Mouse (Mus musculus): ENCODE data around the gene Arhgap33.
"Not testable (repeated sequence)": the region's sequence is repeated elsewhere in the genome, so short reads cannot be mapped to it uniquely, and the experiment has no call there.

The Arhgap33 gene

DNA sequence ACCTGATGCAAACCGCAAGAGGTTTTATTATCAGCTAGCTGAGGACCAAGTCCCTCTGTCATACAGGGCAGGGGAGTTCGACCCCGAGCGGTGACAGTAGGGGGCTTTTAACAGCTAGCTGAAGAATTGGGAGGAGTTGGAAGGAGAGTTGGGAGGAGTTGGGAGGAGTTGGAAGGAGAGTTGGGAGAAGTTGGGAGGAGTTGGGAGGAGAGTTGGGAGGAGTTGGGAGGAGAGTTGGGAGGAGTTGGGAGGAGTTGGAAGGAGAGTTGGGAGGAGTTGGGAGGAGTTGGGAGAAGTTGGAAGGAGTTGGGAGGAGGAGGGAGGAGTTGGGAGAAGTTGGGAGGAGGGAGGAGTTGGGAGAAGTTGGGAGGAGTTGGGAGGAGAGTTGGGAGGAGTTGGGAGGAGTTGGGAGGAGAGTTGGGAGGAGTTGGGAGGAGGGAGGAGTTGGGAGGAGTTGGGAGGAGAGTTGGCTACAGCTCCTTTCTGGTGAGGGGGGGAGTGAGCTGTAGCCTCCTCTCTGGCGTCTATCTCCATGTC lies 39.3 kb downstream of the Arhgap33 start:
- in situ Hi-C loops (cut with MboI, MseI) = not testable (repeated sequence)

- in situ Hi-C loops (cut with MboI, MseI) = no loop called here
Measured at GRCm38 (mm10) chr7:30493401-30493931, 41.4 kb downstream of the Arhgap33 start, which contains the start of gene Prodh2. Gene Prodh2 (plus strand): TSS chr7:30493622.

DNA sequence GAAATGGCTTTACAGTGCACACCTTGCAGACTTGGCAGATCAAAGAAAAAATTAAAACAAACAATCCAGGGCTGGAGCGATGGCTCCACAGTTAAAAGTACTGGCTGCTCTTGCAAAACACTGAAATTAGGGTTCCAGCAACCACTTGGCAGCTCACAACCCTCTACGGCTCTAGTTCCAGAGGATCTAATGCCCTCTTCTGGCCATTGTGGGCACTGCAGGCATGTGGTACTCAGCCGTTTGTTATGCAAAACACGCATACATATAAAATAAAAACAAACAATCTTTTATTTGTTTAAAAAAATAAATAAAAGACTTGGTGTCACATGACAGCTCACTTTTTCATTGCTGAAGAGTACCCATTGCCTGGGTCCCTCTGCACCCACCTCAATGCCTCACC lies 42.1 kb downstream of the Arhgap33 start:
- in situ Hi-C loops (cut with MboI, MseI) = no loop called here

GRCm38 (mm10) chr7:30490957-30491307 lies 43.9 kb downstream of the Arhgap33 start:
- in situ Hi-C loops (cut with MboI, MseI) = no loop called here

DNA sequence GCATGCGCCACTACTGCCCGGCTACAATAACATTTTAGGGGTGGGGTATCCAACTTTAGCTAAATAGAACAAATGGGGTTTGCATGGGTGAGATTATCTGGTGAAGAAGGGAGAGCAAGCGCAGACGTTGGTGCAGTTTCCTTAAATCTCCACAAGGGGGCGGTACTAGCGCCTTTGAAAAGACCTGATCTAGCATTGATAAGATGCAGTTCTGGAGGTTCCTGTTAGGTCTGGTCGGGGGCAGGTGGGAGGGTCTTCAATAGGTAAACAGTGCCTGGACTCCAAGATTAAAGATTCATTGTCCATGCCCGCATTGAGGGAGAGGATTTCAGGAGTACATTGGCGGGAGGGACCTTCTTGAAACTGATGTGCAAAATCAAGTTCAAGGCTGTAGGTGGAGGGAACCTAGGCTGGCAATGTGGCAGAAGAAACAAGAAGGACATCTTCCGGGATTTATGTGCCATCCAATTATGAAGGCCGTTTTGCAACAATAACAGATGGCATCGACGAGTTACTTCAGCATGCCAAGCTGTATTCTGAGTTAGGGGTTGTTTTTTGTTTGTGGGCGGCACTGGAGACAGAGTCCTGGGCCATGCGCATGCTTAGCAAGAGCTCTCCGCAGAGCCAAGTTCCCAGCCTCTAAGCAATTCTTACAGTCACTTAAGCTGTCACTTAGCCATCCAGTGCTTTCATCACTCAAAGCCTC lies 44.5 kb downstream of the Arhgap33 start:
- in situ Hi-C loops (cut with MboI, MseI) = no loop called here

DNA sequence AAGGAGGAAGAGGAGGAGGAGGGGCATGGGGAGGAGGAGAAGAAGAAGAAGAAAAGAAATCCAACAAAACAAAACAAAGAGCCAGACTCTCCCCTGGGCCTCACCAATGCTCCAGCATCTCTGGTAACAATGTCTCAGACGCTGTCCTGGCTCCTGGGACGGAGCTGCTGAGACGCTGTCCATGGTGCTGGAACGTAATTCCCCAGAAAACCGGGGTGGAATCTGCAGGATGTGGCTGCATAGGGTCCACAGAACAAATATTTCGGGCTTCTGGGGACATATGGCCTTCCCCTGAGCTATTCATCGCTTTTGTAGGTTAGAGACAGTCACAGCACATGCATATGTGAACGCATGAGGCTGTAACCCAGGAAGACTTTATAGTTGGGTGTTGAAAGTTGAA lies 50.6 kb downstream of the Arhgap33 start:
- in situ Hi-C loops (cut with MboI, MseI) = no loop called here

DNA sequence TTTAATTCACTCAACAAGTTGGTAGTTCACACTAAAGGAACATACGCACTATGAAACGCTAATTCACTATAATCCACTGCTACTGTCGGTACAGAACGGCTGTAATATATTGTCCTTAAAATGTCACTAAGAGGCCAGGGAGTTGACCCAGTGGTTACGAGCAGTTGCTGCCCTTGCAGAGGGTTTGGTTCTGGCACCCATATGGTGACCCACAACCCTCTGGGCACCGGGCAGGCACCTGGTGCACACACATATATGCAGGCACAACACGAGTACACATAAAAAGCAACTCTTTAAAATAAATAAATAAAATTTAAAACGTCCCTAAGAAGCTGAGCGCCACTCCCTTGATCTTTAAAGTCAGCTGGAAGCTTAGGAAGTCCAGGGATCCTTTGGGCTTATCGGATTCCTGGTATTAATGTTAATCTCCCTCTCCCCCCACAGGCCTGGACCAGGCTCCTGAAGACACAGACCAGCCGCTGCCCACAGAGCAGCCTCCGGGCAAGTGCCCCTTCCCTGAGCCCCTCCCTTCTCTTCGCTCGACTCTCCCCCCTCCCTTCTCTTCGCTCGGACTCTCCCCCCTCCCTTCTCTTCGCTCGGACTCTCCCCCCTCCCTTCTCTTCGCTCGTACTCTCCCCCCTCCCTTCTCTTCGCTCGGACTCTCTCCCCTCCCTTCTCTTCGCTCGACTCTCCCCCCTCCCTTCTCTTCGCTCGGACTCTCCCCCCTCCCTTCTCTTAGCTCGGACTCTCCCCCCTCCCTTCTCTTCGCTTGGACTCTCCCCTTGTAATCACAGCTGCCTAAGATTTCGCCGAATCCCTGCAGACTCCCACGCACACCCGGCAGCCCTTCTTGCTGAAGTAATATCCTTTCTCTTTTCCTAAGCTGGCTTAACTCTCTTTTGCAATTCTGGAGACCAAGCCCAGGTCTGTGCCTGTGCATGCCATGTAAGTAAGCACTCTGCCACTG lies 57.2 kb downstream of the Arhgap33 start:
- in situ Hi-C loops (cut with MboI, MseI) = loop anchor here (5.0 kb wide), 1 partner anchor 105 kb away; no protein-coding TSS in a partner anchor

DNA sequence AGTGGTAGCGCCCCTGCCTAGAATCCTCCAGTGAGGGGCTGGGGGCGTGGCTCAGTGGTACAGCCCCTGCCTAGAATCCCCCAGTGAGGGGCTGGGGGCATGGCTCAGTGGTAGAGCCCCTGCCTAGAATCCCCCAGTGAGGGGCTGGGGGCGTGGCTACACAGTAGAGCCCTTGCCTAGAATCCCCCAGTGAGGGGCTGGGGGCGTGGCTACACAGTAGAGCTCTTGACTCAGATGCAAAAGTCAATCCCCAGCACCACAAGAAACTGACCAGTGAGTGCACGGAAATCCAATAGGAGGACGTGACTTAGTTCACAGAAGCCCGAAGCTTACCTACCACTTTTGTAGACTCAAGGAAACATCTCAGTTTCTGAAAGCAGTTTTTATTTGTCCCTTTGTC lies 58.7 kb downstream of the Arhgap33 start:
- in situ Hi-C loops (cut with MboI, MseI) = loop anchor here (5.0 kb wide), 1 partner anchor 104 kb away; no protein-coding TSS in a partner anchor

DNA sequence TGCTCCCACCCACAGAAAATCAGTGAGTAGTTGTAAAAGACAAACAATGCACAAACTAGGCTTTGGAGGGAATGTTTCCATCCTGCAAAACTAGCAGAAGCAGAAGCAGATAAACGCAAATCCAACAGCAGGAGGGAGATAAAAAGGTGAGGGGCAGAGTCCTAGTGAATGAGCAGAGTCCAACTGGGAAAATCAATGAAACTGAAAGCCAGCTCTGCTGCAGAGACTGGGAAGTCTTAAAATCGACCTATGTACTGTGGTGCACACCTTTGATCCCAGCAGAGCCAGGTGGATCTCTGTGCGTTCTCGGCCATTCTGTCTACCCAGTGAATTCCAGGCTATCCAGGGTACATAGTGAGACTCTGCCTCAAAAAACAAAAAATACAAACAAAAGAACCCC lies 59.9 kb downstream of the Arhgap33 start:
- in situ Hi-C loops (cut with MboI, MseI) = loop anchor here (5.0 kb wide), 1 partner anchor 103 kb away; no protein-coding TSS in a partner anchor

DNA sequence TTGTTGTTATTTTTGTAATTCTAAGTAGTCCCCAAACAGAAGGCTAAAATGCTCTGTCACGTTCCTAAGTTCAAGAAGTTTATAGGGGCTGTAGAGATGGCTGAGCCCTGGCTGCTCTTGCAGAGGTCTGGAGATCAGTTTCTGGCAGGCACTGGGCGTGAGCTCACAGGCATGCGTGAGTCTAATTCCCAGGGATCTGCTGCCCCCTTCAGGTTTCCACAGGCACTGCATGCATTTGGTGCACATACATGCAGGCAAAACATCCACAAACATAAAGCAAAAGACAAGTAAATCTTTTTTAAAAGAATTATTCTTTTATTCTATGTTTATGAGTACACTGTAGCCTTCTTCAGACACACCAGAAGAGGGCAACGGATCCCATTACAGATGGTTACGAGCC lies 62.4 kb downstream of the Arhgap33 start:
- in situ Hi-C loops (cut with MboI, MseI) = no loop called here
